Comparison of ENCODE assay signal across 20 mouse cellular contexts in the genomic region with DNA sequence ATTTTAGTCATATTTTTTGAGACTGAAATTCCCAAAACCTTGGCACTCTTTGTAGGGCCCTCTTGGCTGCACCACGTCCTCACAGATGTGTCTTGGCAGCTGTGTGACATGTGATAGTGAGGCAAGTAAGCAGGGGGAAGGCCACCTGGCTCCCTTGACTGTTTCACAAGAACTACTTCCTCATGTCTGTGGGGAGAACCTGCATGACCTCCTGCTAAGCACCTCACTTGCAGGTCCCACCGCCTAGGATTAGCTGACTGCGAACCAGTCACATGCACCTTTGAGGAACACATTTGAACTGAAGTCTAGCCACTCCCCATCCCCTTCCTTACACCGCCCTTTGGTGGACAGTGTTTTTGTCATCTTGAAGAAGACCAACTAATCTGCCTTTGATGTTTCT. TPM values are rescaled to one million over a fixed set of nuclear protein-coding genes. Genes with fewer than 3 reads are reported as not detected.
DNase-seq lines count a peak whose midpoint lies in the region; ATAC-seq and TF ChIP-seq lines count a peak whose summit lies in the region.
"Had no signal": no experiment of that assay in that cellular context is flagged by ENCODE, and none has a peak within 500 bp of the region (broad histone marks: within the 10 kb centered on the region; RNA-seq: fewer than 3 reads in every experiment).

No protein-coding gene starts in this region.

- 52% methylated on average over 4 of the region's 4 CpGs for WGBS in stomach, postnatal 0 days
- WGBS in lung, postnatal 0 days, result 60% methylated on average over 4 of the region's 4 CpGs

- no peak overlapping the region for H3K9ac ChIP-seq in stomach, postnatal 0 days (ENCODE audit: low read length)
- no peak overlapping the region for H3K9ac ChIP-seq in lung, postnatal 0 days (replicated peaks; ENCODE audit: low read depth)
- H3K9ac ChIP-seq: embryonic facial prominence, embryonic 12.5 days; forebrain, embryonic 15.5 days; limb, embryonic 15.5 days; midbrain, embryonic 13.5 days had no signal

- peak; percentile 87 for ATAC-seq in common myeloid progenitor, adult 5-6 weeks (replicated peaks; ENCODE audit: low read depth, poor library complexity, severe bottlenecking)
- peak; percentile 91 for ATAC-seq in megakaryocyte progenitor cell, adult 5-6 weeks (replicated peaks; ENCODE audit: poor library complexity)
- ATAC-seq in stomach, postnatal 0 days (ENCODE audit: low FRiP score, low TSS enrichment), result peak; percentile 45
- ATAC-seq in CD4-positive, CD25-positive, alpha-beta regulatory T cell, adult 4 months, result no peak
- no peak for ATAC-seq in lung, postnatal 0 days
- ATAC-seq: activated CD4-positive, CD25-positive, alpha-beta regulatory T cell, adult 4 months; forebrain, embryonic 15.5 days; hindbrain, postnatal 0 days; midbrain, embryonic 13.5 days had no signal

- peak; percentile 34 for DNase-seq in stomach, postnatal 0 days (ENCODE audit: low spot score)
- DNase-seq in thymus, postnatal 4 days, result peak; percentile 46
- DNase-seq in left cerebral cortex, postnatal 14 days (ENCODE audit: low spot score in 2 of 2), result no peak
- DNase-seq in lung, postnatal 0 days (ENCODE audit: low spot score), result no peak
- DNase-seq: adrenal gland, postnatal 25 days; cerebellum, adult 18-20 months; heart, postnatal 36 days; kidney, adult 9 months; lung, postnatal 4 days; right cerebral cortex, adult 18-20 months had no signal

- TF ChIP-seq EP300 in stomach, postnatal 0 days (optimal IDR thresholded peaks at IDR 0.05), result no peak
- TF ChIP-seq EP300 in lung, postnatal 0 days (IDR thresholded peaks at IDR 0.05), result no peak

- no peaks in the 10 kb centered on the region for H3K4me1 ChIP-seq in stomach, postnatal 0 days (replicated peaks; ENCODE audit: control insufficient read depth, insufficient read depth)
- no peaks in the 10 kb centered on the region for H3K4me1 ChIP-seq in lung, postnatal 0 days (ENCODE audit: insufficient read depth, low read depth, low read length)
- H3K4me1 ChIP-seq: forebrain, embryonic 15.5 days; limb, embryonic 15.5 days; midbrain, embryonic 13.5 days had no signal

- no peak for TF ChIP-seq CTCF in stomach, postnatal 0 days (IDR thresholded peaks at IDR 0.05; ENCODE audit: low read depth)
- no peak for TF ChIP-seq CTCF in lung, postnatal 0 days (IDR thresholded peaks at IDR 0.05)

- H3K27me3 ChIP-seq in stomach, postnatal 0 days (ENCODE audit: control insufficient read depth, insufficient read depth, low read length), result no peaks in the 10 kb centered on the region
- H3K27me3 ChIP-seq in lung, postnatal 0 days (replicated peaks; ENCODE audit: insufficient read depth, low read length), result no peaks in the 10 kb centered on the region
- H3K27me3 ChIP-seq: embryonic facial prominence, embryonic 12.5 days; forebrain, embryonic 15.5 days; limb, embryonic 15.5 days; midbrain, embryonic 13.5 days had no signal

- intact Hi-C loops in left cerebral cortex, postnatal 14 days (cut with DNase I), result no loop called here

- H3K27ac ChIP-seq in stomach, postnatal 0 days (replicated peaks), result no peak overlapping the region
- H3K27ac ChIP-seq in lung, postnatal 0 days (ENCODE audit: low read length), result no peak overlapping the region
- H3K27ac ChIP-seq: embryonic facial prominence, embryonic 12.5 days; forebrain, embryonic 15.5 days; hindbrain, postnatal 0 days; limb, embryonic 15.5 days; midbrain, embryonic 13.5 days had no signal

- no peaks in the 10 kb centered on the region for H3K9me3 ChIP-seq in stomach, postnatal 0 days (ENCODE audit: control insufficient read depth, low read length)
- no peaks in the 10 kb centered on the region for H3K9me3 ChIP-seq in lung, postnatal 0 days (ENCODE audit: low read length)
- H3K9me3 ChIP-seq: embryonic facial prominence, embryonic 12.5 days; forebrain, embryonic 15.5 days; limb, embryonic 15.5 days; midbrain, embryonic 13.5 days had no signal

- no peaks in the 10 kb centered on the region for H3K36me3 ChIP-seq in stomach, postnatal 0 days (ENCODE audit: control insufficient read depth, insufficient read depth, low read length)
- no peaks in the 10 kb centered on the region for H3K36me3 ChIP-seq in lung, postnatal 0 days (ENCODE audit: insufficient read depth, low read length)
- H3K36me3 ChIP-seq: embryonic facial prominence, embryonic 12.5 days; forebrain, embryonic 15.5 days; limb, embryonic 15.5 days; midbrain, embryonic 13.5 days had no signal

- H3K4me2 ChIP-seq in stomach, postnatal 0 days (replicated peaks; ENCODE audit: low read depth), result no peak overlapping the region
- no peak overlapping the region for H3K4me2 ChIP-seq in lung, postnatal 0 days (replicated peaks; ENCODE audit: low read depth, low read length)
- H3K4me2 ChIP-seq: embryonic facial prominence, embryonic 12.5 days; forebrain, embryonic 15.5 days; heart, embryonic 11.5 days; limb, embryonic 15.5 days; midbrain, embryonic 13.5 days had no signal

- H3K4me3 ChIP-seq in stomach, postnatal 0 days (ENCODE audit: low read depth, low read length), result no peak overlapping the region
- no peak overlapping the region for H3K4me3 ChIP-seq in lung, postnatal 0 days (ENCODE audit: low read depth, low read length)
- H3K4me3 ChIP-seq: embryonic facial prominence, embryonic 12.5 days; forebrain, embryonic 15.5 days; limb, embryonic 15.5 days; midbrain, embryonic 13.5 days had no signal

RNA-seq across cellular contexts. Expression of a gene that starts 40.2 kb away (rescaled TPM):
- 44.1 and 51.0 TPM in 2 replicates for total RNA-seq in common myeloid progenitor, adult 5-6 weeks (2017)
- 27.5 and 28.5 TPM in 2 replicates for total RNA-seq in megakaryocyte progenitor cell, adult 5-6 weeks (2015)
- 36.1 and 44.7 TPM in 2 replicates for total RNA-seq in megakaryocyte progenitor cell, adult 5-6 weeks (2017)
- polyA plus RNA-seq in stomach, postnatal 0 days (2015; fragmentation: Nextera tagmentation; extraction: Ambion mirVana), result 95.4 and 99.6 TPM in 2 replicates
- total RNA-seq in left cerebral cortex, postnatal 14 days (2021), result 10 to 100 TPM; 23.4 to 26.7 TPM
- 10 to 100 TPM; 69.6 to 70.4 TPM for polyA plus RNA-seq in CD4-positive, CD25-positive, alpha-beta regulatory T cell, adult 4 months (2017; shearing (Covaris generic))
- polyA plus RNA-seq in lung, postnatal 0 days (2015; fragmentation: Nextera tagmentation; extraction: Ambion mirVana), result 26.3 and 29.5 TPM in 2 replicates

Comparison
In these comparisons a context has a peak if more than half of its experiments do, and no peak if none do; other contexts are left out.
1. ATAC-seq: peak in common myeloid progenitor, adult 5-6 weeks (single experiment), megakaryocyte progenitor cell, adult 5-6 weeks (single experiment) and stomach, postnatal 0 days (single experiment); none in CD4-positive, CD25-positive, alpha-beta regulatory T cell, adult 4 months (single experiment) and lung, postnatal 0 days (single experiment).
2. DNase-seq: peak in stomach, postnatal 0 days (single experiment) and thymus, postnatal 4 days (single experiment); none in left cerebral cortex, postnatal 14 days (0 of 2) and lung, postnatal 0 days (single experiment).